Mouse (Mus musculus) heart, postnatal 0 days (tissue): ENCODE results near the gene Otos.

Source experiments
- CTCF ChIP-seq: IDR thresholded peaks from 2 replicates; pipeline ENCODE4 v1.5.1; 2016; ENCODE audit warnings: antibody characterized with exemption, control low read depth, low read depth
- EP300 ChIP-seq: IDR thresholded peaks from 2 replicates; pipeline ENCODE4 v1.6.1; 2016; ENCODE audit warnings: antibody characterized with exemption, low read depth

DNA sequence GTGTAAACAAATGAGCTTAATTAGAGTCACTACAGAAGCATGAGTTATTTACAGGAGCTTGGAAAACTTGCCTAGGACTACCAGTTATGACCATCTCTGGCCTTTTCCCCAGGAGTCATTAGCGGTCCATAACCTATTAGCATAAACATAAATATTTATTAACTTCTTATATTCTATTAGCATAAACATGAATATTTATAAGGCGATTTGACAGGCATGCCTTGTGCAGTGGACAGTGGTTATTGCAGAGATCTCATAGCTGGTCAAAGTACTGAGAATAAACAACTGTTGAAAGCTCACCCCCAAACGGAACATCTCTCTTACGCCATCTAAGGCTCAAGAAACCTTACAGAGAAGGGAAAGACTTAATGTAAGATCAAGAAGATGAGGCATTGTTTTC is 35.5 kb downstream of the Otos start:
- TF ChIP-seq CTCF (no peak), EP300 (no peak)
